Mouse (Mus musculus) cerebellum, adult 2 months (tissue): ENCODE measurements at regions not wholly inside any gene's neighbourhood (a gene's known extent, or its start where the extent isn't known, plus 50 kb on each side); places are given as distances from the start of the nearest gene placed in this dataset.

Source experiments
- CTCF ChIP-seq: fragments of 200-500 bp; IDR thresholded peaks from 2 replicates; pipeline ENCODE4 v1.5.1; 2011; ENCODE audit warnings: low read depth, mild to moderate bottlenecking, control low read depth, low read length, moderate library complexity, borderline replicate concordance; ENCODE audit not compliant: insufficient read depth
- POLR2A ChIP-seq: fragments of 200-500 bp; IDR thresholded peaks from 2 replicates; pipeline ENCODE4 v1.6.1; 2011; ENCODE audit warnings: low read length, control low read depth, borderline replicate concordance; ENCODE audit not compliant: insufficient read depth

DNA sequence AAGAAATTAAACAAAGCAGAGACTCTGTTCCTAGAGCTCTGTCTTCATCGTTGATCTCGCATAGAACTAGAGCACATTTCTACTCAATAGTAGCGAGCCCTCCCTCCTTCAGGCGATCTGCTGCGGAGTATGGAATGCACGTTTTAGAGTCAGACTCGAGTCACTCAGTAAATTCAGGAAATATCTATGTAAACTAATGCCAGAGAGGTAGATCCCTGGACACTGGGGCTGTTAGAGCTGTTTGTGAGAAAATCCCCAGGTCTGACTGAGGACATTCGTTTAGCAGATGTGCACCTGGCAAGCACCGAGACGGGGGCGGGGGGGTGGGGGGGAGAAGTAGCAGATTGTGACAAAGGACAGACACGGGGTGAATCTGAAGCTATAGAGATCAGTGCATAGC lies 226.0 kb upstream of the Dkk2 start:
- TF ChIP-seq CTCF (no peak), POLR2A (no peak)
